Mouse (Mus musculus): ENCODE results near the gene Ptgr2. TPM values are rescaled to one million over a fixed set of nuclear protein-coding genes. Genes with fewer than 3 reads are reported as not detected.
"Not testable (repeated sequence)": the region's sequence is repeated elsewhere in the genome, so short reads cannot be mapped to it uniquely, and the experiment has no call there.

Ptgr2 gene
- polyA plus RNA-seq, 1 experiment, result 31.2 TPM

DNA sequence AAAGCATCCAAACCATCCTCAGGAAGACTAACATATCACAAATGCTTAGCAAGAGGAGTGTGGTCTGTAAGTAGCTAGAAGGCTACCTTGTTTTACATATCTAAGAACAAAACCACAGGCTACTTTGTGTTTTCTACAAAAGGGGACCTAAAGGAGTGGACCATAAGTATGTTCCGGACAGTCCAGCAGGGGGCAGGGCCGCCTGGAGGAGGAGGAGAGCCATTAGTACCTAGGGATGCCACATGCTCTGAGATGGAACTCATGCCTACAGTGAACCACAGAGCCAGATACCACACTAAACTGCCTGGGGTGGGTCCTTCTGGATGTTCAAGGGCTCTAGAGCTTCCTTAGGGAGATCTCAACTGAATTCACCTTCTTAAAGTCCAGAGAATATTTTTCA is 62.2 kb downstream of the Ptgr2 start:
- Histone ChIP-seq H3K4me1 (ENCODE audit: control insufficient read depth, insufficient read depth, low read length) (no peaks in the 10 kb centered on the region), H3K9ac (ENCODE audit: low read depth, poor library complexity, severe bottlenecking) (no peak overlapping the region), H3K9me3 (replicated peaks; ENCODE audit: control insufficient read depth, insufficient read depth, low read length, poor library complexity, severe bottlenecking) (no peaks in the 10 kb centered on the region), H3K27ac (ENCODE audit: insufficient read depth, low read length) (no peak overlapping the region), H3K36me3 (ENCODE audit: control insufficient read depth, insufficient read depth, low read length, poor library complexity, severe bottlenecking) (peaks cover 5% of the 10 kb centered on the region; the same call in 1 of the 2 replicates), H3K4me3 (ENCODE audit: low read depth, low read length) (no peak overlapping the region), H3K27me3 (ENCODE audit: control insufficient read depth, insufficient read depth, low read length, poor library complexity, severe bottlenecking) (no peaks in the 10 kb centered on the region)
- TF ChIP-seq CTCF (IDR thresholded peaks at IDR 0.05; ENCODE audit: low read depth, low read length) (peak; percentile 70), POLR2A (IDR thresholded peaks at IDR 0.05; ENCODE audit: insufficient read depth, low read length) (no peak)

DNA sequence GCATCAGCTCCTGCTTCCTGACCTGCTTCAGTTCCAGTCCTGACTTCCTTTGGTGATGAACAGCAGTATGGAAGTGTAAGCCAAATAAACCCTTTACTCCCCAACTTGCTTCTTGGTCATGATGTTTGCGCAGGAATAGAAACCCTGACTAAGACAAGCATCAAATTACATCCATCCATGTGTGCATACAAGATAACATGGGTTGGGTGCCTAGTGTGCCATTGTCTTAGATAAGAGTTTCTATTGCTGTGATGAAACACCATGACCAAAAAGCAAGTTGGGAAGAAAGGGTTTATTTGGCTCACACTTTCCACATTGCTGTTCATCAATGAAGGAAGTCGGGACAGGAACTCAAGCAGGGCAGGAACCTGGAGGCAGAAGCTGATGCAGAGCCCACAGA is 73.7 kb downstream of the Ptgr2 start:
- H3K27me3 ChIP-seq (ENCODE audit: control insufficient read depth, insufficient read depth, low read length, poor library complexity, severe bottlenecking); H3K4me1 ChIP-seq (ENCODE audit: control insufficient read depth, insufficient read depth, low read length); H3K9ac ChIP-seq (ENCODE audit: low read depth, poor library complexity, severe bottlenecking); H3K4me3 ChIP-seq (ENCODE audit: low read depth, low read length); H3K9me3 ChIP-seq (replicated peaks; ENCODE audit: control insufficient read depth, insufficient read depth, low read length, poor library complexity, severe bottlenecking); H3K36me3 ChIP-seq (ENCODE audit: control insufficient read depth, insufficient read depth, low read length, poor library complexity, severe bottlenecking); H3K27ac ChIP-seq (ENCODE audit: insufficient read depth, low read length): not testable (repeated sequence)

GRCm38 (mm10) chr12:84361555-84362489 is 76.8 kb downstream of the Ptgr2 start, which contains the start of the genes Coq6 and Fam161b:
Gene Coq6, plus strand, starts transcription at chr12:84361657.
Gene Fam161b, minus strand, starts transcription at chr12:84361833.
- Histone ChIP-seq H3K36me3 (ENCODE audit: control insufficient read depth, insufficient read depth, low read length, poor library complexity, severe bottlenecking) (no peaks in the 10 kb centered on the region), H3K4me1 (ENCODE audit: control insufficient read depth, insufficient read depth, low read length) (peaks cover 1% of the 10 kb centered on the region), H3K4me3 (ENCODE audit: low read depth, low read length) (peak within 1 kb of the TSS; percentile 95), H3K9me3 (replicated peaks; ENCODE audit: control insufficient read depth, insufficient read depth, low read length, poor library complexity, severe bottlenecking) (no peaks in the 10 kb centered on the region), H3K27me3 (ENCODE audit: control insufficient read depth, insufficient read depth, low read length, poor library complexity, severe bottlenecking) (no peaks in the 10 kb centered on the region), H3K27ac (ENCODE audit: insufficient read depth, low read length) (no peak within 1 kb of the TSS), H3K9ac (ENCODE audit: low read depth, poor library complexity, severe bottlenecking) (peak within 1 kb of the TSS; percentile 70)
- TF ChIP-seq CTCF (IDR thresholded peaks at IDR 0.05; ENCODE audit: low read depth, low read length), result no peak
- no peak for TF ChIP-seq EP300 (IDR thresholded peaks at IDR 0.05; ENCODE audit: insufficient read depth, low read depth, low read length)
- no peak for TF ChIP-seq POLR2A (IDR thresholded peaks at IDR 0.05; ENCODE audit: insufficient read depth, low read length)

DNA sequence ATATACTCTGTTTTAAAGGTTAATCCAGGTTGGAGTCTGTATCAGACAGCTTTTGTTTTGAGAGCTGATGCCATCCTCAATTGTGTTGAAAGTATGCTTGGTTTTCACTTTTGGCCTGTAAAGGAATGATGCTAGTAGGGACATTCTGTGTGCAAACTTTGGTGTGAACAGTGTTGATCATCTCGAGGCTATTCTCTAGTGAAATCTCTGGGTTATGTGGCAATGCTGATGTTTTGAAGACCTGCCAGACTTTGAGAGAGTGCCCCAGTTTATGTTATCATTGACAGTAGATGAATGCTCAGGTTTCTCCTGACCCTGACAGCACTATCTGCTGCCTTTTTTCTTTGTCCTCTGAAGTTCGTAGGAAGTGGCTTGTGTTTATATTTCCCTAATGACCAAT is 77.8 kb downstream of the Ptgr2 start:
- H3K9me3 ChIP-seq (replicated peaks; ENCODE audit: control insufficient read depth, insufficient read depth, low read length, poor library complexity, severe bottlenecking), result no peaks in the 10 kb centered on the region
- TF ChIP-seq EP300 (IDR thresholded peaks at IDR 0.05; ENCODE audit: insufficient read depth, low read depth, low read length) (no peak), CTCF (IDR thresholded peaks at IDR 0.05; ENCODE audit: low read depth, low read length) (no peak), POLR2A (IDR thresholded peaks at IDR 0.05; ENCODE audit: insufficient read depth, low read length) (no peak)
- peak overlapping the region; percentile 70 for H3K9ac ChIP-seq (ENCODE audit: low read depth, poor library complexity, severe bottlenecking)

GRCm38 (mm10) chr12:84364291-84364690 is 79.3 kb downstream of the Ptgr2 start:
- H3K27me3 ChIP-seq (ENCODE audit: control insufficient read depth, insufficient read depth, low read length, poor library complexity, severe bottlenecking), result no peaks in the 10 kb centered on the region
- H3K4me1 ChIP-seq (ENCODE audit: control insufficient read depth, insufficient read depth, low read length), result peaks cover 1% of the 10 kb centered on the region
- no peak overlapping the region for H3K9ac ChIP-seq (ENCODE audit: low read depth, poor library complexity, severe bottlenecking)
- no peak for TF ChIP-seq EP300 (IDR thresholded peaks at IDR 0.05; ENCODE audit: insufficient read depth, low read depth, low read length)
- TF ChIP-seq CTCF (IDR thresholded peaks at IDR 0.05; ENCODE audit: low read depth, low read length), result no peak
- no peak for TF ChIP-seq POLR2A (IDR thresholded peaks at IDR 0.05; ENCODE audit: insufficient read depth, low read length)
- no peaks in the 10 kb centered on the region for H3K36me3 ChIP-seq (ENCODE audit: control insufficient read depth, insufficient read depth, low read length, poor library complexity, severe bottlenecking)
- H3K4me3 ChIP-seq (ENCODE audit: low read depth, low read length), result peak overlapping the region; percentile 18
- no peaks in the 10 kb centered on the region for H3K9me3 ChIP-seq (replicated peaks; ENCODE audit: control insufficient read depth, insufficient read depth, low read length, poor library complexity, severe bottlenecking)
- H3K27ac ChIP-seq (ENCODE audit: insufficient read depth, low read length), result no peak overlapping the region

More for the DNA sequence above, 77.8 kb downstream of the Ptgr2 start:
- Histone ChIP-seq H3K4me3 (ENCODE audit: low read depth, low read length) (no peak overlapping the region), H3K36me3 (ENCODE audit: control insufficient read depth, insufficient read depth, low read length, poor library complexity, severe bottlenecking) (no peaks in the 10 kb centered on the region), H3K27me3 (ENCODE audit: control insufficient read depth, insufficient read depth, low read length, poor library complexity, severe bottlenecking) (no peaks in the 10 kb centered on the region), H3K4me1 (ENCODE audit: control insufficient read depth, insufficient read depth, low read length) (peaks cover 1% of the 10 kb centered on the region), H3K27ac (ENCODE audit: insufficient read depth, low read length) (no peak overlapping the region)

DNA sequence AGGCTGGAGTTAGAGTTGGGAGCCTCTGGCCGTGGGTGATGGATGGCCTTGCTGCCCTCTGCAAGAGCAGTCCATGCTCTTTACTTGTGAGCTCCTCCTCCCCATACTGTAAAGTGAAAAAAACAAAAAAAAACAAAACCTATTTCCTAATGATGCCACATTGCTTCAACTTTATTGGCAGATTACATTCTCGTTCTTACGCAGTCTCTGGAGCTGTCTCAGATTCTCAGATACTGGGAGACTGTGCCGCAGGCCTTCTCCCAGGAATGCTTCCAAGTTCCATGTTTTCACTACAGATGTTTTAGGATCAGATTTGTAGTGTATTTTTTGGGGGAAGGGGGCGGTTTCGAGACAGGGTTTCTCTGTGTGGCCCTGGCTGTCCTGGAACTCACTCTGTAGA is 80.1 kb downstream of the Ptgr2 start:
- TF ChIP-seq EP300 (IDR thresholded peaks at IDR 0.05; ENCODE audit: insufficient read depth, low read depth, low read length), result no peak
- Histone ChIP-seq H3K27me3 (ENCODE audit: control insufficient read depth, insufficient read depth, low read length, poor library complexity, severe bottlenecking) (no peaks in the 10 kb centered on the region), H3K9me3 (replicated peaks; ENCODE audit: control insufficient read depth, insufficient read depth, low read length, poor library complexity, severe bottlenecking) (no peaks in the 10 kb centered on the region), H3K4me1 (ENCODE audit: control insufficient read depth, insufficient read depth, low read length) (peaks cover 1% of the 10 kb centered on the region), H3K9ac (ENCODE audit: low read depth, poor library complexity, severe bottlenecking) (no peak overlapping the region), H3K4me3 (ENCODE audit: low read depth, low read length) (no peak overlapping the region), H3K36me3 (ENCODE audit: control insufficient read depth, insufficient read depth, low read length, poor library complexity, severe bottlenecking) (no peaks in the 10 kb centered on the region), H3K27ac (ENCODE audit: insufficient read depth, low read length) (no peak overlapping the region)

Other genes starting within 250 kb of the Ptgr2 start
- gene Acot4, start 246.9 kb upstream of the Ptgr2 start, polyA plus RNA-seq (2011; ENCODE audit: insufficient read depth, insufficient read length, low read depth, missing spikeins), result 0.21 and 0.39 TPM in 2 replicates
- not detected in 2 replicates for gene Gm49366, start 246.3 kb upstream of the Ptgr2 start, polyA plus RNA-seq (2011; ENCODE audit: insufficient read depth, insufficient read length, low read depth, missing spikeins)
- gene Acot3, start 233.1 kb upstream of the Ptgr2 start, polyA plus RNA-seq (2011; ENCODE audit: insufficient read depth, insufficient read length, low read depth, missing spikeins), result not detected in 2 replicates
- not detected in 2 replicates for gene Acot5, start 215.9 kb upstream of the Ptgr2 start, polyA plus RNA-seq (2011; ENCODE audit: insufficient read depth, insufficient read length, low read depth, missing spikeins)
- 0.78 and 1.1 TPM in 2 replicates for gene Acot6, start 184.6 kb upstream of the Ptgr2 start, polyA plus RNA-seq (2011; ENCODE audit: insufficient read depth, insufficient read length, low read depth, missing spikeins)
- gene Dnal1, start 170.9 kb upstream of the Ptgr2 start, polyA plus RNA-seq (2011; ENCODE audit: insufficient read depth, insufficient read length, low read depth, missing spikeins), result 13.3 and 15.1 TPM in 2 replicates
- gene Pnma1, start 136.7 kb upstream of the Ptgr2 start, polyA plus RNA-seq (2011; ENCODE audit: insufficient read depth, insufficient read length, low read depth, missing spikeins), result 0.38 TPM in 1 of 2 replicates, not detected in the other
- 28.3 and 30.1 TPM in 2 replicates for gene Elmsan1, start 66.4 kb upstream of the Ptgr2 start, polyA plus RNA-seq (2011; ENCODE audit: insufficient read depth, insufficient read length, low read depth, missing spikeins)
- gene Zfp410, start 31.6 kb downstream of the Ptgr2 start, polyA plus RNA-seq (2011; ENCODE audit: insufficient read depth, insufficient read length, low read depth, missing spikeins), result 37.3 and 41.7 TPM in 2 replicates
- 18.4 and 18.7 TPM in 2 replicates for gene Coq6, start 76.4 kb downstream of the Ptgr2 start, polyA plus RNA-seq (2011; ENCODE audit: insufficient read depth, insufficient read length, low read depth, missing spikeins)
- 1.3 and 1.4 TPM in 2 replicates for gene Fam161b, start 76.6 kb downstream of the Ptgr2 start, polyA plus RNA-seq (2011; ENCODE audit: insufficient read depth, insufficient read length, low read depth, missing spikeins)
- gene Entpd5, start 123.8 kb downstream of the Ptgr2 start, polyA plus RNA-seq (2011; ENCODE audit: insufficient read depth, insufficient read length, low read depth, missing spikeins), result 5.3 and 8.0 TPM in 2 replicates
- 1.1 and 1.8 TPM in 2 replicates for gene Bbof1, start 123.8 kb downstream of the Ptgr2 start, polyA plus RNA-seq (2011; ENCODE audit: insufficient read depth, insufficient read length, low read depth, missing spikeins)
- gene Rnf113a2, start 132.0 kb downstream of the Ptgr2 start, polyA plus RNA-seq (2011; ENCODE audit: insufficient read depth, insufficient read length, low read depth, missing spikeins), result 19.8 and 20.2 TPM in 2 replicates
- 26.7 and 30.4 TPM in 2 replicates for gene Aldh6a1, start 165.8 kb downstream of the Ptgr2 start, polyA plus RNA-seq (2011; ENCODE audit: insufficient read depth, insufficient read length, low read depth, missing spikeins)
- 26.3 and 29.5 TPM in 2 replicates for gene Lin52, start 166.2 kb downstream of the Ptgr2 start, polyA plus RNA-seq (2011; ENCODE audit: insufficient read depth, insufficient read length, low read depth, missing spikeins)

Measured in ES-Bruce4 (cell line).